Mouse (Mus musculus): Measurements from ENCODE around the gene Cib1. TPM values are rescaled to one million over a fixed set of nuclear protein-coding genes. Genes with fewer than 3 reads are reported as not detected.

The Cib1 gene
- polyA plus RNA-seq, 1 experiment: 344 TPM

- WGBS: 4% methylated on average over 11 of the region's 11 CpGs
- Histone ChIP-seq H3K27me3 (replicated peaks; ENCODE audit: control insufficient read depth, insufficient read depth, low read length) (no peaks in the 10 kb centered on the region), H3K4me1 (ENCODE audit: control insufficient read depth, insufficient read depth, low read length) (peaks cover 37% of the 10 kb centered on the region), H3K36me3 (ENCODE audit: control insufficient read depth, insufficient read depth, low read length) (no peaks in the 10 kb centered on the region), H3K4me3 (ENCODE audit: insufficient read depth, low read depth, low read length) (peak overlapping the region; percentile 78), H3K27ac (ENCODE audit: insufficient read depth, low read depth, low read length) (peak overlapping the region; percentile 71)
- DNase-seq: no peak
- TF ChIP-seq POLR2A (IDR thresholded peaks at IDR 0.05; ENCODE audit: low read depth, low read length) (no peak), CTCF (conservative IDR thresholded peaks at IDR 0.05; ENCODE audit: insufficient read depth, insufficient read length, low read depth, low read length) (no peak)
Measured at GRCm38 (mm10) chr7:80198863-80199262, 33.8 kb downstream of the Cib1 start.

- Histone ChIP-seq H3K4me3 (ENCODE audit: insufficient read depth, low read depth, low read length) (peak overlapping the region; percentile 78), H3K36me3 (ENCODE audit: control insufficient read depth, insufficient read depth, low read length) (no peaks in the 10 kb centered on the region), H3K27me3 (replicated peaks; ENCODE audit: control insufficient read depth, insufficient read depth, low read length) (no peaks in the 10 kb centered on the region), H3K27ac (ENCODE audit: insufficient read depth, low read depth, low read length) (peak overlapping the region; percentile 71), H3K4me1 (ENCODE audit: control insufficient read depth, insufficient read depth, low read length) (peaks cover 33% of the 10 kb centered on the region)
- no peak for TF ChIP-seq CTCF (conservative IDR thresholded peaks at IDR 0.05; ENCODE audit: insufficient read depth, insufficient read length, low read depth, low read length)
- peak; percentile 14 for TF ChIP-seq POLR2A (IDR thresholded peaks at IDR 0.05; ENCODE audit: low read depth, low read length)
- DNase-seq: peak; percentile 89
- under 1% methylated on average over 71 of the region's 74 CpGs for WGBS
Measured at GRCm38 (mm10) chr7:80197941-80198778, 34.5 kb downstream of the Cib1 start.

DNA sequence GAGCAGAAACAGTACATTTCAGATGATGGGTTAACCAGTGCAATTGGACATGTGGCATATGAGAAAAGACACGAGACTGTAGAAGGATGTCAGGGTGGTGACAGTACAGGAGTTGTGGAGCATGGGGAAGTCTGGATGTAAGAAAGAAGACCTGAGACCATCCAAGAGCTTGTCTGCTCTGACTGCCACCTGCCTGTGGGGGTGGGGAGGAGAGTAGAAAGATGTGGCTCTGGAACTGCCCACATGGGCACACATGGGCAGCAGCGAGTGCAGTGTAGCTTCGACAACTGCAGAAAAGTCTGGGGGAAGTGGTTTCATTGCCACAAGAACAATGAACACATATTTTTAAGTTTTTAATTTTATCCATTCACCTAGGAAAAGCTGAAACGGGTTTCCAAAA, 35.2 kb downstream of the Cib1 start:
- Histone ChIP-seq H3K27ac (ENCODE audit: insufficient read depth, low read depth, low read length) (peak overlapping the region; percentile 61), H3K4me1 (ENCODE audit: control insufficient read depth, insufficient read depth, low read length) (peaks cover 35% of the 10 kb centered on the region), H3K36me3 (ENCODE audit: control insufficient read depth, insufficient read depth, low read length) (no peaks in the 10 kb centered on the region), H3K27me3 (replicated peaks; ENCODE audit: control insufficient read depth, insufficient read depth, low read length) (no peaks in the 10 kb centered on the region), H3K4me3 (ENCODE audit: insufficient read depth, low read depth, low read length) (no peak overlapping the region)
- 32% methylated on average over 4 of the region's 4 CpGs for WGBS
- peak; percentile 23 for DNase-seq
- TF ChIP-seq CTCF (conservative IDR thresholded peaks at IDR 0.05; ENCODE audit: insufficient read depth, insufficient read length, low read depth, low read length) (no peak), POLR2A (IDR thresholded peaks at IDR 0.05; ENCODE audit: low read depth, low read length) (no peak)

- H3K27ac ChIP-seq (ENCODE audit: insufficient read depth, low read depth, low read length): no peak overlapping the region
- TF ChIP-seq CTCF (conservative IDR thresholded peaks at IDR 0.05; ENCODE audit: insufficient read depth, insufficient read length, low read depth, low read length): no peak
- no peak for TF ChIP-seq POLR2A (IDR thresholded peaks at IDR 0.05; ENCODE audit: low read depth, low read length)
- peaks cover 33% of the 10 kb centered on the region for H3K4me1 ChIP-seq (ENCODE audit: control insufficient read depth, insufficient read depth, low read length)
- WGBS: 70% methylated on average over 10 of the region's 11 CpGs
- no peaks in the 10 kb centered on the region for H3K36me3 ChIP-seq (ENCODE audit: control insufficient read depth, insufficient read depth, low read length)
- DNase-seq: peak; percentile 45
- H3K4me3 ChIP-seq (ENCODE audit: insufficient read depth, low read depth, low read length): no peak overlapping the region
- no peaks in the 10 kb centered on the region for H3K27me3 ChIP-seq (replicated peaks; ENCODE audit: control insufficient read depth, insufficient read depth, low read length)
Measured at GRCm38 (mm10) chr7:80195576-80196263, 36.9 kb downstream of the Cib1 start.

GRCm38 (mm10) chr7:80195146-80195545, 37.5 kb downstream of the Cib1 start:
- TF ChIP-seq POLR2A (IDR thresholded peaks at IDR 0.05; ENCODE audit: low read depth, low read length) (no peak), CTCF (conservative IDR thresholded peaks at IDR 0.05; ENCODE audit: insufficient read depth, insufficient read length, low read depth, low read length) (no peak)
- H3K36me3 ChIP-seq (ENCODE audit: control insufficient read depth, insufficient read depth, low read length): no peaks in the 10 kb centered on the region
- H3K27me3 ChIP-seq (replicated peaks; ENCODE audit: control insufficient read depth, insufficient read depth, low read length): no peaks in the 10 kb centered on the region
- no peak overlapping the region for H3K4me3 ChIP-seq (ENCODE audit: insufficient read depth, low read depth, low read length)
- 92% methylated on average over 5 of the region's 5 CpGs for WGBS
- no peak for DNase-seq
- peaks cover 37% of the 10 kb centered on the region for H3K4me1 ChIP-seq (ENCODE audit: control insufficient read depth, insufficient read depth, low read length)
- H3K27ac ChIP-seq (ENCODE audit: insufficient read depth, low read depth, low read length): no peak overlapping the region

DNA sequence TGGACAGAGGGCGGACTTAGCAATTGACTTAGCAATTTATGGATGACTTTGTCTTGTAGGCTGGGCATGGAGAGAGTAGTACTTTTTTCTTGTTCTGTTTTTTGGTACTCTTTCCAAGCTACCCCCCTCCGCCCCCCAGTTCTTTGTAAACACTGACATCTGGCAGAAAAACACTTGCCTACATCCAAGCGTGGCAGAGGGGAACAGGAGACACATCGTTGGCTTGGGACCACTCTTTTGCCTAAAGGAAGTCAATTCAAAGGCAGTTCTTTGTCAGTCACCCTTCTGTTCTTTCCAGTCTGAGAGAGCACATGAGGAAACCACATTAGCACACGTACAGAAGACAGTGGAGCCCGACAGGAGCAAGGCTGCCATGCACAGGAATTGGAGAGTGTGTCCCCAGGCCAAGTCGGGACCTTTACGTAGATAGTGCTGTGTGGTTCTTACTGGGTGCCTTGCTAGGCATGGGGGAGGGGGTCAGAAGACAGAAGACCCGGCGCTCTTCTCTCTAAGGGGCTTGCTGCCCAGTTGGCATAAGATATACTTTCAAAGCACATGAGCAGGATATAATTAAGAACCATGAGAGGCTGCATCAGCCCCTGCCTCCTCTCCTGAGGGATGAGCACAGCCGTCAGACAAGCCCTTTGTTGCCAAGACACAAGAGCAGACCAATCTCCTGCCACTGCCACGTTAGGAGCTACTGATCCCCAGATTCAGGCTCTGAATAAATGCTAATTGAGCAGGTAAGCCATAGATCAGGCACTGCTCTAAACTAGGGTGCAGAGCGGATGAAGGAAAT, 38.5 kb downstream of the Cib1 start:
- Histone ChIP-seq H3K4me3 (ENCODE audit: insufficient read depth, low read depth, low read length) (no peak overlapping the region), H3K4me1 (ENCODE audit: control insufficient read depth, insufficient read depth, low read length) (peaks cover 35% of the 10 kb centered on the region), H3K27me3 (replicated peaks; ENCODE audit: control insufficient read depth, insufficient read depth, low read length) (no peaks in the 10 kb centered on the region), H3K27ac (ENCODE audit: insufficient read depth, low read depth, low read length) (no peak overlapping the region; the same call in 1 of the 2 replicates), H3K36me3 (ENCODE audit: control insufficient read depth, insufficient read depth, low read length) (no peaks in the 10 kb centered on the region)
- TF ChIP-seq POLR2A (IDR thresholded peaks at IDR 0.05; ENCODE audit: low read depth, low read length) (no peak), CTCF (conservative IDR thresholded peaks at IDR 0.05; ENCODE audit: insufficient read depth, insufficient read length, low read depth, low read length) (no peak)
- DNase-seq: no peak
- 68% methylated on average over 13 of the region's 13 CpGs for WGBS

Measured in kidney, adult 2 months (tissue).